Mouse (Mus musculus): ENCODE measurements around the gene Rin2. TPM values are rescaled to one million over a fixed set of nuclear protein-coding genes. Genes with fewer than 3 reads are reported as not detected.
A peak's percentile ranks its signal among the peaks of the same experiment; 100 is the strongest.

The Rin2 gene
- total RNA-seq (2017) = 3.4 and 4.7 TPM in 2 replicates

GRCm38 (mm10) chr2:145675142-145675755, at the start of gene Rin2:
Gene Rin2, plus strand, starts transcription at chr2:145675215.
- ATAC-seq (replicated peaks; ENCODE audit: low read depth, poor library complexity, severe bottlenecking) = peak; percentile 80

DNA sequence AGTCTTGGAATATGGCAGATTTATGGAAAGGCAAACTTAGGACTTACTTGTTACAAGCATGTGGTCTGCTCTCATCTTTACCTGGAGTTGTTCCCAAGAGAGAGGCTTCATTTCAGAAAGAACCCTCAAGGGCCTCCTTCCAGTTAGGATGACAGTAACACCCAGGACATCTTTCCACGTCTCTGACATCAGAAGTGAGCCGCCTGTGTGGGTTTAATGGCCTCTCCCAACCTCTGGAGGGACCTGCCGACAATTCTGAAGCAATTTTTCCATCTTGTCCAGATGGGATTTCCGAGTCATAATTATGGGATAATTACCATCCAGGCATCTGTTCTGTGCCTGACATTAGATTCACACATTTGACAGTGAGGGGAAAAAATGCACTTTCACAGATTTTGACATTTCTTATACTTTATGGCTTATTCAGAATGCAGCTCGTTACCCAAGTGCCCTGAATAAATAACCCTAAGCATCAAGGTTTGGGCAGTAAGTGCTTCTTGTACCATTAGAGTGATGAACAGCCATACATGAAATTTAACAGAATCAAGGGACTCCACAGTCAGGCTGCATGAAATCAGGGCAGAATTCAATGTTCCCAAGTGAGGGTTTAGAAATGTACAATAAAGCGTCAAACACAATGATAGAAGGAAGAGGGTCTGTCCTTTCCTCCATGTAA, 43.8 kb upstream of the Rin2 start:
- no peak for ATAC-seq (replicated peaks; ENCODE audit: low read depth, poor library complexity, severe bottlenecking)

- no peak for ATAC-seq (replicated peaks; ENCODE audit: low read depth, poor library complexity, severe bottlenecking)
Observed at GRCm38 (mm10) chr2:145631799-145632174, 43.2 kb upstream of the Rin2 start.

DNA sequence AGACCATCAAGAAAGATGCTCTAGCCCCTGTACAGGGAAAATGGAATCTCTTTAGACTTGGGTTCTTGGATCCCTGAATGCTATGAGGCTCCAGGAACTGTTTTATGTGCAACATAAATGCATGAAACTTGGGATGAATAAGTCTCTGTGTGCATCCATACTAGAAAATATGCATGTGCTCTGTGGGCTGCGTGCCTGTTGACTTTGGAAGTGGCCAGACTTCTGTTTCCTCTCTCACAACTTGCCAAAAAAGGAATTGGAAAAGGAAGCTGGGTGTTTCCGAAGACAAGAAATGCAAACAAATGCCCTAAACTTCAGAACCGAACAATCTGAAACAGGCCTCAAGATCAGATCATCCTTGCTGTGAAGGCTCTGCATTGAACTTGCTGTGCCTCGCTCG, 41.2 kb upstream of the Rin2 start:
- no peak for ATAC-seq (replicated peaks; ENCODE audit: low read depth, poor library complexity, severe bottlenecking)

GRCm38 (mm10) chr2:145640255-145640984, 34.6 kb upstream of the Rin2 start:
- ATAC-seq (replicated peaks; ENCODE audit: low read depth, poor library complexity, severe bottlenecking) = no peak

DNA sequence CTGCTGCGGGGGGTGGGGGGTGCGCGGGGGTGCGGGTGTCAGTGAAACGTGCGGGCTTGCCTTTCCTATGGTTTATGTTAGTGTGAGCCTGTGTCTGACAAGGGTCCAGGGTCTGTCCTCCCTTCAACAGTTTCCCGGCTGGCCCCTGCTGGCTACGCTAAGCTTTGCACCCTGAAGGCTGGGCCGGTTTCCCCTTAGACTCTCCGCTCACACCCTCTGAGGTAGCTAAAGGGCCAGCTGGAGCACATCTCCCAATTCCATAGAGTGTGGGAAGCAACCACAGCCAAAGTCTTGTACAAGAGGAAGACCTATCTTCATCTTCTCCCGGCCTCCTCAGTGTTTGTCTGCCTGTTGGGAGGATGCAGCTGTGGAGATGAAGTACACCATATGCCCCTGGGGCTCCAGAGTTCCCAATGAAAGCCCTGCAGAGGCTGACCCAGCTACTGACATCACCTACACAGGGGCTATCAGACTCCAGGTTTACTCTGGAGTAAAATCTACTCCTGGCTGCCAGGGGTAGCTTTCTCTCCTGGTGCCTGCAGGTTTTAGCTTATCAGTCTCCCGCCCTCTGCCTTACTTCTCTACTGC, 19.5 kb upstream of the Rin2 start:
- no peak for ATAC-seq (replicated peaks; ENCODE audit: low read depth, poor library complexity, severe bottlenecking)

DNA sequence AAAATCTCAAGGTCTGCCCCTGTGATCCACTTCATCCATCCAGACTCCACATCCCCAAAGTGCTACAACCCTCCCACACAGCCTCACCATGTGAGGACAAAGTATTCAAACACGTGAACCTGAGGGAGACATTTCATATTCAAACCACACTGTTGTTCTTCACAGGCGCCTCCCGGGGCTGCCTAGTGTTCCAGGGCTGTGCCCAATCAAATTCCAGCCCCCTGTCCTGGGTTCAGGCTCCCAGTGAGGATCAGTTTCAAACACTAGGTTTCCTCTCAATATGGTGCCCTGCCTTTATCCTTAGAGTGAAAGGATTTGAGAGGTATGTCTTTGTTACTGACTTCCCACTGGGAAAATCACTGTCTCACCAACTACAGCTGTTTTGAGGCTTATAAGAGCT, 18.9 kb upstream of the Rin2 start:
- no peak for ATAC-seq (replicated peaks; ENCODE audit: low read depth, poor library complexity, severe bottlenecking)

DNA sequence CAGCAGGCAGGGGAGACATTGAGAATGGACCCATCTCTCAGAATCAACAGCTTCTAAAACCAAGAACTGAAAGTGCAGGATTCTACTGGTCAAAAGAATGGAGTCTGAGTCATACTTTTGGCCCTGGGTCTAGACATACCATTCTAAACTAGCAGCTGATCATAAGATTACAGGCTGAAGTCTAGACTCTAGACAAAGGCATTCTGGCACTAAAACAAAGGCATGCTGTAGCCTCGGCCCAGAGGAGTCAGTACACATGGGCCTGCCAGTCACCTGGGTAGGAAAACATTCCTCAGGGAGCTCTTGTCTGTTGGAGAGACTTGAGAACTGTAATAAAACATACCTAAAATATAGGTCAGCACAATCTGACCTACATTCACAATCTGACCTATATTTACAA, 18.3 kb upstream of the Rin2 start:
- no peak for ATAC-seq (replicated peaks; ENCODE audit: low read depth, poor library complexity, severe bottlenecking)

DNA sequence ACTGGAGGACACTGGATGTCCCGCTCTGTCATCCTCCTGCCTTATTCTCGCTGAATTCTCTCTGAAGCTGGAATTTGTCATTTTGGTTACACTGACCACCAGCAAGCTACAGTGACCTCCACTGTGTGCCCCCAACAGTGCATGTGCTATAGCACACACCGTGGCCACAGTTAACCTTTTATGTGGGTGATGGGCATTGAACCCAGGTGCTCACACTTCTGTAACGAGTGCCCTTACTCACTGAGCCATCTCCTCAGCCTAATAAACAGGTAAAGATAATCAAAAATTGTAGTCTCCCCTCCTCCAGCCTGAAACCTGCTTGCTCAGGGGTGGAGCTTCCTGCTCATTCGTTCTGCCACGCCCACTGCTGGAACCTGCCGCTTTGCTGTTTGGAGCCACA, 13.8 kb upstream of the Rin2 start:
- no peak for ATAC-seq (replicated peaks; ENCODE audit: low read depth, poor library complexity, severe bottlenecking)

GRCm38 (mm10) chr2:145663899-145664298, 11.1 kb upstream of the Rin2 start:
- ATAC-seq (replicated peaks; ENCODE audit: low read depth, poor library complexity, severe bottlenecking) = no peak

GRCm38 (mm10) chr2:145664311-145664710, 10.7 kb upstream of the Rin2 start:
- no peak for ATAC-seq (replicated peaks; ENCODE audit: low read depth, poor library complexity, severe bottlenecking)

GRCm38 (mm10) chr2:145668135-145668534, 6.9 kb upstream of the Rin2 start:
- no peak for ATAC-seq (replicated peaks; ENCODE audit: low read depth, poor library complexity, severe bottlenecking)

- ATAC-seq (replicated peaks; ENCODE audit: low read depth, poor library complexity, severe bottlenecking) = no peak
Observed at GRCm38 (mm10) chr2:145670131-145670530, 4.9 kb upstream of the Rin2 start.

DNA sequence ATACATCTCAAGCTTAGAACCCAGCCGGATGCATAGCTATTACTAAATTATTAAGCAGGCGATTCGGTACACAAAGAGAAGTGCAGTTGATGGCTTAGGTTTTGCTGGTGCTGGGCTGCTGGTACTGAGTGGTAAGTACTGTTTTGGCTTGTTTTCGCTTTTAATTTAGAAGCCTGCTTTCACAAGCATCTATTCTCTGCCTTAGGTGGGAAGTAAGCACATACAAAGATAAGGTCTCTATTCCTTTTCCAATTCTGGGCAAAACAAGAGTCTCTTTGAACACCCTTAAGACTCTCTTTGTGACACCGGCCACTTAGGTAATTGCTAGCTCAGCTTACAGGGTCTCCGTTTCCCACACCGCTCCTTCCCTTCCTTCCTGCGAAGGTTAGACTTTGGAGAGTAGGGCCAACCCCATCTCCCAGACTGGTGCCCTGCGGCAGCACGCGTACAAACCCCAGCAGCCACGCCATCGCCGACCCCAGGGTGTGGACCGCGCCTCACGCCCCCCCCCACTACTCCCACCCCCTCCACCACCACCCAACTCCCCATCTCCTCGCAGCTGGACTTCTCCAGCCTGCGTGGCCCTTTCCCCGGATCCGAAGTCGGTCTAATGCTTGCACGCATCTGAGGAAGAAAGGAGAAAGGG, 396 bp upstream of the Rin2 start:
- peak; percentile 3; the same call in 1 of the 2 replicates for ATAC-seq (replicated peaks; ENCODE audit: low read depth, poor library complexity, severe bottlenecking)

GRCm38 (mm10) chr2:145675756-145676543, 935 bp downstream of the Rin2 start:
- peak; percentile 5; the same call in 1 of the 2 replicates for ATAC-seq (replicated peaks; ENCODE audit: low read depth, poor library complexity, severe bottlenecking)

DNA sequence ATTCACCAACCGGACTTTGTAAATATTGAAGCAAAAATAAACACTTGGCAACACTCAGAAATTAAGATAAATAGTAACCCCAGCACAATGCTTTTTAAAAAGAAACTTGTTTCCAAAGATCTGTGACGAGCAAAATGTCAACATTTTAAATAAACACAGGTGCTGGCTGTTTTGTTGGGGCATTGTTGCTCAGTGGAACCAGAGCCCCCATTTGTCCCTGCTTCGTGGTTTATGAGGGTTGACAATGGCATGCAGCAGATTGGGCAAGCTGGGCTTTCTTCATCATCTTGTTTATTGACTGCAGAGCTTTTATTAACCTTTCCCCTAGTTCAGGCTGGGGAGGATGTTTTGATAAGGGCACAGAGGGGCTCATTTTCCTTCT, 1.5 kb downstream of the Rin2 start:
- ATAC-seq (replicated peaks; ENCODE audit: low read depth, poor library complexity, severe bottlenecking) = no peak

- no peak for ATAC-seq (replicated peaks; ENCODE audit: low read depth, poor library complexity, severe bottlenecking)
Observed at GRCm38 (mm10) chr2:145676936-145677335, 1.9 kb downstream of the Rin2 start.

- ATAC-seq (replicated peaks; ENCODE audit: low read depth, poor library complexity, severe bottlenecking) = no peak
Observed at GRCm38 (mm10) chr2:145680141-145680540, 5.1 kb downstream of the Rin2 start.

GRCm38 (mm10) chr2:145680762-145681161, 5.7 kb downstream of the Rin2 start:
- no peak for ATAC-seq (replicated peaks; ENCODE audit: low read depth, poor library complexity, severe bottlenecking)

- no peak for ATAC-seq (replicated peaks; ENCODE audit: low read depth, poor library complexity, severe bottlenecking)
Observed at GRCm38 (mm10) chr2:145681626-145682025, 6.6 kb downstream of the Rin2 start.

Measured in common myeloid progenitor, adult 5-6 weeks (primary cell).